Mouse (Mus musculus) spleen, adult 12 weeks (tissue): ENCODE measurements around the gene Ldhc.
"Not testable (repeated sequence)": the region's sequence is repeated elsewhere in the genome, so short reads cannot be mapped to it uniquely, and the experiment has no call there.

Experiments
- DNase-seq: peaks from one replicate; pipeline ENCODE4 v3.0.0; 2022; ENCODE audit warnings: low spot score

Ldhc gene

GRCm38 (mm10) chr7:46842278-46842677, 18.7 kb upstream of the Ldhc start:
- no peak for DNase-seq

GRCm38 (mm10) chr7:46843576-46843975, 17.4 kb upstream of the Ldhc start:
- DNase-seq: no peak

GRCm38 (mm10) chr7:46845211-46845977, 15.6 kb upstream of the Ldhc start:
- DNase-seq: peak; percentile 67

GRCm38 (mm10) chr7:46845978-46846485, 15.0 kb upstream of the Ldhc start:
- peak; percentile 28 for DNase-seq

GRCm38 (mm10) chr7:46846486-46847244, 14.3 kb upstream of the Ldhc start:
- DNase-seq: peak; percentile 47

- no peak for DNase-seq
Observed at GRCm38 (mm10) chr7:46849287-46849686, 11.7 kb upstream of the Ldhc start.

GRCm38 (mm10) chr7:46851026-46851425, 10.0 kb upstream of the Ldhc start:
- DNase-seq: no peak

GRCm38 (mm10) chr7:46852666-46853065, 8.3 kb upstream of the Ldhc start:
- no peak for DNase-seq

GRCm38 (mm10) chr7:46853365-46853764, 7.6 kb upstream of the Ldhc start:
- no peak for DNase-seq

- no peak for DNase-seq
Observed at GRCm38 (mm10) chr7:46855866-46856560, 5.0 kb upstream of the Ldhc start.

- DNase-seq: no peak
Observed at GRCm38 (mm10) chr7:46857436-46857835, 3.6 kb upstream of the Ldhc start.

- DNase-seq: no peak
Observed at GRCm38 (mm10) chr7:46859031-46859430, 2.0 kb upstream of the Ldhc start.

GRCm38 (mm10) chr7:46871988-46872387, 11.0 kb downstream of the Ldhc start:
- no peak for DNase-seq

GRCm38 (mm10) chr7:46876841-46877240, 15.8 kb downstream of the Ldhc start:
- DNase-seq: no peak

GRCm38 (mm10) chr7:46877255-46877654, 16.3 kb downstream of the Ldhc start:
- DNase-seq: no peak

- DNase-seq: no peak
Observed at GRCm38 (mm10) chr7:46879851-46880250, 18.8 kb downstream of the Ldhc start.

GRCm38 (mm10) chr7:46880992-46881391, 20.0 kb downstream of the Ldhc start:
- DNase-seq: no peak

- DNase-seq: not testable (repeated sequence)
Observed at GRCm38 (mm10) chr7:46881941-46882340, 20.9 kb downstream of the Ldhc start.

GRCm38 (mm10) chr7:46883304-46883703, 22.3 kb downstream of the Ldhc start:
- no peak for DNase-seq

GRCm38 (mm10) chr7:46895511-46895910, 34.5 kb downstream of the Ldhc start:
- peak; percentile 5 for DNase-seq

- no peak for DNase-seq
Observed at GRCm38 (mm10) chr7:46899343-46899742, 38.3 kb downstream of the Ldhc start.

GRCm38 (mm10) chr7:46911250-46911649, 50.2 kb downstream of the Ldhc start:
- no peak for DNase-seq

GRCm38 (mm10) chr7:46916376-46916775, 55.4 kb downstream of the Ldhc start:
- no peak for DNase-seq
